Mouse (Mus musculus) neural tube, embryonic 13.5 days (tissue): ENCODE data around the gene Itpr1. TPM values are rescaled to one million over a fixed set of nuclear protein-coding genes. Genes with fewer than 3 reads are reported as not detected.

ENCODE experiments used
- ATAC-seq: fragments of 200-750 bp; cut with Nextera tagmentation; 2 replicates; pipeline ENCODE4 v1.8.0; 2017; ENCODE audit warnings: low read depth, mild to moderate bottlenecking, moderate TSS enrichment, moderate library complexity
- H3K27ac ChIP-seq: fragments of 300-500 bp; sonication (generic); replicated peaks from 2 replicates; pipeline ENCODE4 v1.5.1; 2015; ENCODE audit warnings: moderate library complexity, mild to moderate bottlenecking, inconsistent platforms
- H3K27me3 ChIP-seq: fragments of 300-500 bp; sonication (generic); 2 replicates; pipeline ENCODE4 v1.6.1; 2015; ENCODE audit warnings: mild to moderate bottlenecking, inconsistent platforms
- H3K36me3 ChIP-seq: fragments of 300-500 bp; sonication (generic); 2 replicates; pipeline ENCODE4 v1.6.1; 2015; ENCODE audit warnings: mild to moderate bottlenecking, inconsistent platforms
- H3K4me1 ChIP-seq: fragments of 300-500 bp; sonication (generic); replicated peaks from 2 replicates; pipeline ENCODE4 v1.6.1; 2015; ENCODE audit warnings: inconsistent platforms
- H3K4me2 ChIP-seq: fragments of 300-500 bp; sonication (generic); 2 replicates; pipeline ENCODE4 v1.6.1; 2015; ENCODE audit warnings: inconsistent platforms, mild to moderate bottlenecking, moderate library complexity
- H3K4me3 ChIP-seq: fragments of 300-500 bp; sonication (generic); 2 replicates; pipeline ENCODE4 v1.5.1; 2015; ENCODE audit warnings: mild to moderate bottlenecking, inconsistent platforms
- H3K9ac ChIP-seq: fragments of 300-500 bp; sonication (generic); 2 replicates; pipeline ENCODE4 v1.6.1; 2015; ENCODE audit warnings: moderate library complexity, mild to moderate bottlenecking, inconsistent platforms
- H3K9me3 ChIP-seq: fragments of 300-500 bp; sonication (generic); 2 replicates; pipeline ENCODE4 v1.6.1; 2016; ENCODE audit warnings: inconsistent platforms
- WGBS: fragments of 180-500 bp; shearing (Covaris S2); methylation state at CpG from one replicate; pipeline ENCODE4 v1.1.7; 2015; 5-methylcytosine and 5-hydroxymethylcytosine counted together
- polyA plus RNA-seq: library from polyadenylated mRNA; unstranded; fragments of >200 nt; fragmentation: Nextera tagmentation; extraction: Ambion mirVana; gene quantifications from 2 replicates; pipeline ENCODE4 v1.2.1, GENCODE M21; 2015

The Itpr1 gene
- polyA plus RNA-seq, 1 experiment from 2014 or later, result 4.2 TPM

DNA sequence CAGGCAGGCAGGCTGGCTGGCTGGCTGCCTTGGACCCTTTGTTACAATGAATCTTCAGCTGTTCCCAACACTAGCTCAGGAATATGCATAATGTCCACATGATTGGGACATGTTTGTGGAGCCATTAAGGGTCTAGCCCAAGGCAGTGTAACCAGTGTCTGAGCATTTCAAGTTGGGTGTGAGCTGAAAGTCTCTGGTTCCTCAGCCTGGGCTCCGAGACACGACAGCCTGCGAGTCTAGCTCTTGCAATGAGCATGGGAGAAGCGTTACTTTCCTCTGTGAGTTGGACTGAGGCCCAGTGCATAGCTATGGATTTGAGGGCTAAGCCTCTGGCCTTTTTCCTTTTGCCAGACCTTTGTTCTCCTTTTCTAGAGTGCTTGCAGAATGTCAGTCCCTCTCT, 35.6 kb downstream of the Itpr1 start:
- H3K27me3 ChIP-seq, result no peaks in the 10 kb centered on the region
- H3K4me1 ChIP-seq, result peaks cover 19% of the 10 kb centered on the region
- peak; percentile 66; the same call in 1 of the 2 replicates for ATAC-seq
- H3K4me2 ChIP-seq, result no peak overlapping the region
- WGBS, result 50% methylated on average over 4 of the region's 4 CpGs
- no peaks in the 10 kb centered on the region for H3K9me3 ChIP-seq
- no peaks in the 10 kb centered on the region for H3K36me3 ChIP-seq
- H3K27ac ChIP-seq, result peak overlapping the region; percentile 65
- H3K4me3 ChIP-seq, result no peak overlapping the region
- no peak overlapping the region for H3K9ac ChIP-seq

DNA sequence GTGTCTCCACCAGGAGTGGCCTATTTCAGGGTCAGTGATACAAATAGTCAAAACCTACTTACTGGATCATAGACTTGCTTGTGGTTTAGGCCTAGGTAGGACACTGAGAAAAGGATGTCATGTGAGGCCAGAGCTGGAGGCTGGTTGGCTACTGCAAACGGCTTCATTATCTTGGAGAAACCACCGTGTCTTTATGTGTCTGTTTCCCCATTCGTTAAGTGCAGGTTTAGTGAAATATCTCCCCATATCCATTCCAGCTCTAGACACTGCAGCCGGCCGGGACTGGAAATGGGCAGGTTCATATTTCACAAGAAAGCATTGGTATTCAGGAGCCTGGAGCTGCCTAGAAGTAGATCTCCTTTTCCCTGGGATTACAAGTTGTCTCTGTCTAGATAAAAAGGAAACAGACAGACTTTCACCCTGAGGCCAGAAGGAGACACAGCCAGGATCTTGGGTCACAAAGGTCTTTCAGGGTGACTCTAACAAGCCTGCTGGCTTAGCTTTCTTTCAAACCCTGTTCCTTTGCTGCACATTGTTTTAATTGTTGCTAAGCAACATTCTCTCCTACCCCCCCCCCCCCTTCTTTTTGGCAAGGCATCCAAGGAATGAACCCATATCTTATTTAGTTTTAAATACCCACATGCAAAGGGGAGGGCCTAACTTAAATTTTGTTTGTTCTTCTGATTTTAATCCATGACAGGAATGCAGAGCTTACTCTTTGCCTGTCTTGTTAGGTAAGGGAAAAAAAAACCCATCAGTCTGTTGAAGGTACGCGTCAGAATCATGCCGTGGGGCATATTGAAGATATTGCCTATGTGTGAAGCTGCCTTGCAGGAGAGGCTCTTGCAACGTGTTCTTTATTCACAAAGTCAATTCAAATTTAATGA, 36.4 kb downstream of the Itpr1 start:
- Histone ChIP-seq H3K27ac (peak overlapping the region; percentile 65; the same call in 1 of the 2 replicates), H3K4me2 (no peak overlapping the region), H3K27me3 (no peaks in the 10 kb centered on the region), H3K4me1 (peaks cover 19% of the 10 kb centered on the region), H3K36me3 (no peaks in the 10 kb centered on the region), H3K4me3 (no peak overlapping the region), H3K9ac (no peak overlapping the region), H3K9me3 (no peaks in the 10 kb centered on the region)
- 0 out of 2 replicates have a peak, but pooled peaks have one; percentile 34 for ATAC-seq
- WGBS, result 36% methylated on average over 9 of the region's 9 CpGs

- Histone ChIP-seq H3K27me3 (no peaks in the 10 kb centered on the region), H3K4me1 (peaks cover 19% of the 10 kb centered on the region), H3K9ac (no peak overlapping the region), H3K27ac (no peak overlapping the region), H3K9me3 (no peaks in the 10 kb centered on the region), H3K36me3 (no peaks in the 10 kb centered on the region), H3K4me3 (no peak overlapping the region), H3K4me2 (no peak overlapping the region)
- ATAC-seq, result no peak
- 51% methylated on average over 3 of the region's 3 CpGs for WGBS
Observed at GRCm38 (mm10) chr6:108249918-108250225, 37.0 kb downstream of the Itpr1 start.

DNA sequence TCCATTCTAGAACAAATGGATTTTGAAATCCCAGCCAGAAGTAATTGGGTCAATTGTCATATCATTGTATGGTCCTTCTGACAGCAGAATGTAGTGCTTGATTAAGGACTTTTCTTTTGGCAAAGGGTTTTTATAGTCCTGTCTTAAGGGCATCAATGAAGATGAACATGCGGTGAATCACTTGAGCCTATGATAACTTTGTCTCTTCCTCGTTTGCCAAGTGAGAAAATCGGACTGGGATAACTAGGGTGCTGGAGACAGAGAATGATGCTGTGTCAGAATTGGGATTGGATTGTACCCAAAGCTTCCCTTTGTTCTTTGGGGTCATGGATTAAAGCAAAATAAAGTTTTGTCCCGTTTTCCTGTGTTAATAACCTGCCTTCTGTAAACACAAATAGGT, 37.5 kb downstream of the Itpr1 start:
- Histone ChIP-seq H3K27ac (no peak overlapping the region), H3K4me3 (no peak overlapping the region), H3K27me3 (no peaks in the 10 kb centered on the region), H3K4me2 (no peak overlapping the region), H3K9ac (no peak overlapping the region), H3K4me1 (peaks cover 19% of the 10 kb centered on the region), H3K36me3 (no peaks in the 10 kb centered on the region), H3K9me3 (no peaks in the 10 kb centered on the region)
- no peak for ATAC-seq
- 77% methylated on average over 4 of the region's 4 CpGs for WGBS

DNA sequence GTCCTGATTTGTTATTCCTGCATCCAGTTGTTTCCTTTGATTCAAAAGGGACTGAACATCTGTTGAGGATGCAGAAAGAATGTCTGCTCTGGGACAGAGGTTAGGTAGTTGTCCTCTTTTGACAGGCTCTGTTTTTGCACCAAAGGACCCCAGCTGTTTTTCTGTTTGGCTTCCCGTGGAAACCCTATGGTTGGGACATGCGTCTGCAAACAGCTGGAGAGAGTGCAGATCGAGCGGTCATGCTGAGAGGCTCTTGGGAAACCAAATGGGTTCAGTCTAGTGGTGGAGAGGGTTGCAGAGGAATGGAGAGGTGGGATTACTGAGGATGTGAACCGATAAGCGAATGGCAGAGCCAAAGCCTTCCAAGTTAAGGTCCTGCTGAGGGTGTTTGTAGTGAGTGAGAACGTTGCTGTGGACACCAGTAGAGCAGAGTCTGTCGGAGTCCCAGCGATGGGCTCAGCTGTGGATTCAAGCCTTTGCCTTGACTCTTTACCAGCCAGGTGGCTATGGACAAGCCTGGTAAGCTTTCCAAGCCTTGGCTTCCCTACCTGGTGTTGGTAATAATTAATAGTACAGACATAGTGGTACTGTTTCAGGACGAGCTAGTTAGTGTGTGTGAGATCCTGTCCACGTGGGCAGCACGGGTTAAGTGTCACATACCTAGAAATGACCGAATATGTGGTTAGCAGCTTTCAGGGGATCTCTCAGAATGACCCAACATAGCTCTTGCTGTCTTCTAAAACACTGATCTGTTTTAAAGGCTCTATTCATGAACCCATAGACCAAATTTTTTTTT, 39.9 kb downstream of the Itpr1 start:
- 85% methylated on average over 13 of the region's 13 CpGs for WGBS
- Histone ChIP-seq H3K36me3 (no peaks in the 10 kb centered on the region), H3K4me2 (no peak overlapping the region), H3K4me1 (peaks cover 19% of the 10 kb centered on the region), H3K27ac (no peak overlapping the region), H3K4me3 (no peak overlapping the region), H3K9ac (no peak overlapping the region), H3K9me3 (no peaks in the 10 kb centered on the region), H3K27me3 (no peaks in the 10 kb centered on the region)
- no peak for ATAC-seq

DNA sequence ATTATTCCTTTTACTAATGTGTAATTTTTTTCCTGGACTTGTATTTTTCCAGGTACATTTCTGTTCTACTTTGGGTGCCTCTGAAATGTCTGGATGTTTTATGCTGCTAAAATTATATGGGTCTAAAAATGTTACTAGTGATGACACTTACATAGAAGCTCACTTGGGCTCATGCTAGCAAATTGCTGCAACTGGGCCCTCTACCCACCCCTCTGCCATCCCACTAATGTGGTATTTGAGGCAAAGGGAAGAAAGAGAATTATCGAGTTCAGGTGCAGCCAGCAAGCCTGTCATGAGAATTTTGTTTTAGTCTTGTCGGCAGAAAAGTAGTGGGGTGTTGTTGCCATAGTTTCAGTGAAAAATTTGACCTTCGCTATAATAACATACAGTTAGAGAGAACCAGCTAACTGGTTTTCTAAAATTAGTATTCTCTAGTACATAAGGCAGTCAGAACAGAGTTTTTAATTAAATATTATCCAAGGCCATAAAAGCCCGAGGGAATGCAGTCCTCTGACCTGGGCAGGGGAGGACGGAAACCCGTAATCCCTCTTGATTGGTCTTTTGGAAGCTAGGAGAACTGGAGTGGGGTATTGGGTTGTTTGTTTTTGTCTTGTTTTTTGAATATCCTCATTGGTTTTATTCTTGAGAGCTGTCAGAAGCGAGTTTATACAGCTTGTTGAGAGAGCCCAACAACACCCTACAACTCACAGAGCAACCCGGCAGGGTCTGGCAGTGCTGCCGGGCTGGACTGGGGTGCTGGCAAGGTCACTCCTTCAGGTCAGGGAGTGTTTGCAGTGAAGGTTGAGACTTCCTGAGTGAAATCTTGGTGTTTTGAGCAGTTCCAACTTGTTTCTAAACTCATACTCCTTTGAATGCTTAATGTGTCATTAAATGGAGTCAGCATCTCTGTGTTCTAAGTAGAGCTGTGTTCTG, 41.5 kb downstream of the Itpr1 start:
- Histone ChIP-seq H3K9ac (no peak overlapping the region), H3K4me3 (no peak overlapping the region), H3K4me2 (no peak overlapping the region), H3K27ac (no peak overlapping the region), H3K9me3 (no peaks in the 10 kb centered on the region), H3K4me1 (peaks cover 7% of the 10 kb centered on the region), H3K27me3 (no peaks in the 10 kb centered on the region), H3K36me3 (no peaks in the 10 kb centered on the region)
- WGBS, result 80% methylated on average over 9 of the region's 9 CpGs
- ATAC-seq, result no peak

- no peak overlapping the region for H3K4me3 ChIP-seq
- H3K9me3 ChIP-seq, result no peaks in the 10 kb centered on the region
- no peak for ATAC-seq
- H3K27ac ChIP-seq, result no peak overlapping the region
- no peaks in the 10 kb centered on the region for H3K36me3 ChIP-seq
- peaks cover 4% of the 10 kb centered on the region; the same call in 1 of the 2 replicates for H3K4me1 ChIP-seq
- H3K4me2 ChIP-seq, result no peak overlapping the region
- no peaks in the 10 kb centered on the region for H3K27me3 ChIP-seq
- 81% methylated on average over 4 of the region's 4 CpGs for WGBS
- H3K9ac ChIP-seq, result no peak overlapping the region
Observed at GRCm38 (mm10) chr6:108255880-108256279, 43.0 kb downstream of the Itpr1 start.

DNA sequence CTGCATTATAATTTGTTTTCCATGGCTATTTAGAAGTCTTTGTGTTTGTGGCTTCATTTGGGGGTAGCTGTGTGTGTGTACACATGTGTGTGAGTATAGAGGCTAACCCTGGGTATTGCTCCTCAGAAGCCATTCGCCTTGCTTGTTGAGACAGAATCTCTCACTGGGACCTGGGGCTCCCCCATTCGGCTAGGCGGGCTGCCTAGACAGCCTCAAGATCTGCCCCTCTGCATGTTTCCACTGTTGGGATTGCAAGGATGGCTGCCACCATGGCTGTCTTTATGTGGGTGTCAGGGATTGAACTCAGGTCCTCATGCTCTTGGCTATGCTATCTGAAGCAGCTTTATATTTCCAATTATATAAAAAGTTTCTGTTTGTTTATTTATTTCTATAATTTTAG, 44.3 kb downstream of the Itpr1 start:
- Histone ChIP-seq H3K4me3 (no peak overlapping the region), H3K27ac (no peak overlapping the region), H3K4me1 (peaks cover 4% of the 10 kb centered on the region; the same call in 1 of the 2 replicates), H3K27me3 (no peaks in the 10 kb centered on the region), H3K9ac (no peak overlapping the region), H3K9me3 (no peaks in the 10 kb centered on the region), H3K4me2 (no peak overlapping the region), H3K36me3 (no peaks in the 10 kb centered on the region)
- ATAC-seq, result no peak
- WGBS, result 76% methylated on average over 3 of the region's 3 CpGs

DNA sequence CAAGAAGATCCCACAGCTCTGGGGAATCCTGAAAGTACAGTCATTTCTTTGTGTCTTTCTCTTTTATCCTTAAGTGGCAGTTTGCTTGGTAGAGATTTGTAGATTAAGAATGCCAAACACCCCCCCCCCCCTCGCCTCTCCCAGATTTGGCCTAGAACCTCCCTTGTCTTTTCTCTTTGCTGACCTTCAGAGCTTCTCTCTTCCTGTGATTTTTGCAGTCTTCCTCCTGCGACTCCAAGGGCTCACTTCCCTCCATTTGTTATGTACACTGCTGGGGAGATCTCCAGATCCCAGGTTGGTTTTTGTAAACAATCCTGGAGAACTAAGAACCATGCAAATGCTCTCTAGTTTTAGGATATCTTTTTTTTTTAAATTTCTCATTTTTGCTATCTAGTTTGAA, 45.7 kb downstream of the Itpr1 start:
- no peak overlapping the region for H3K4me3 ChIP-seq
- H3K27ac ChIP-seq, result no peak overlapping the region
- H3K4me1 ChIP-seq, result peaks cover 4% of the 10 kb centered on the region; the same call in 1 of the 2 replicates
- H3K9ac ChIP-seq, result no peak overlapping the region
- WGBS, result 46% methylated on average over 2 of the region's 2 CpGs
- H3K9me3 ChIP-seq, result no peaks in the 10 kb centered on the region
- no peak for ATAC-seq
- H3K36me3 ChIP-seq, result no peaks in the 10 kb centered on the region
- H3K27me3 ChIP-seq, result no peaks in the 10 kb centered on the region
- H3K4me2 ChIP-seq, result no peak overlapping the region

- no peak overlapping the region for H3K27ac ChIP-seq
- peaks cover 4% of the 10 kb centered on the region; the same call in 1 of the 2 replicates for H3K4me1 ChIP-seq
- no peak overlapping the region for H3K4me3 ChIP-seq
- no peaks in the 10 kb centered on the region for H3K36me3 ChIP-seq
- no peaks in the 10 kb centered on the region for H3K27me3 ChIP-seq
- H3K9ac ChIP-seq, result no peak overlapping the region
- 13% methylated on average over 2 of the region's 2 CpGs for WGBS
- H3K4me2 ChIP-seq, result no peak overlapping the region
- no peak for ATAC-seq
- H3K9me3 ChIP-seq, result no peaks in the 10 kb centered on the region
Observed at GRCm38 (mm10) chr6:108259671-108260070, 46.8 kb downstream of the Itpr1 start.

GRCm38 (mm10) chr6:108261506-108261905, 48.6 kb downstream of the Itpr1 start:
- no peak overlapping the region for H3K4me2 ChIP-seq
- H3K4me3 ChIP-seq, result no peak overlapping the region
- H3K4me1 ChIP-seq, result peaks cover 4% of the 10 kb centered on the region; the same call in 1 of the 2 replicates
- no peak for ATAC-seq
- no peaks in the 10 kb centered on the region for H3K9me3 ChIP-seq
- WGBS, result 83% methylated on average over 3 of the region's 3 CpGs
- no peak overlapping the region for H3K27ac ChIP-seq
- H3K9ac ChIP-seq, result no peak overlapping the region
- H3K27me3 ChIP-seq, result no peaks in the 10 kb centered on the region
- H3K36me3 ChIP-seq, result no peaks in the 10 kb centered on the region
